ENCODE assay signal across 12 mouse cellular contexts in the genomic region with DNA sequence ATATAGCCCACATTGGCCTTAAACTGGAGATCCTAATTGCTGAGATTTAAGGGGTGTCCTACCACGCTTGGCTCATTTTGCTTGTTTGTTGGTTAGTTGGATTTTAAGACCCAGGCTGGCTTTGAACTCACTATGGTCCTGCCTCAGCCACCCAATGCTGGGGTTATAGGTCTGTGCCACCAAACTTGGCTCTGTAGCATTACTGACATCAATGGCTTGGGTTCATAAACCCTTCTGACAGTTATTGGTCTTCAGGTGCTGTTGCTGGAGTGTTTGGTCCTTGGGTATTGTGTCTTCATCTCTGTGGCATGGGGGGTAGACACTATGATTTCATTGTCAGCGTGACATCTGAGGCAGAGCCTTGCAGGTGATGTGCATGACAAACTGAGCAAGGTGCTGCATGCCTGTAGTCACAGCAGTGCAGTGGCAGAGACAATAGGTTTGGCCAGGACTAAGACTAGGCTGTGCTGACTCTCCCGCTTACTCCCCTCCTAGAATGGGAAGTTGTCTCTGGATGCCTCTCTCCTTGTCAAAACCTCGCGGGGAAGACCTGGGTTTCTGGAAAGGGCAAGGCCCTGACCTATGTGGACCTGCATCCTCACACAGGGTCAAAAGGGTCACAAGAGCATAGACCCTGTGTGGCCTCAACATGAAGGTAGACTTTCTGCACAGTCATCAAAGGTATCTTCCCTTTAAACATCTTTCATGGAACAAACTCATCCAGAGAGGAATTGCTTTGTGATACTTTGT. TPM values are rescaled to one million over a fixed set of nuclear protein-coding genes. Genes with fewer than 3 reads are reported as not detected.
DNase-seq lines count a peak whose midpoint lies in the region; ATAC-seq and TF ChIP-seq lines count a peak whose summit lies in the region.
"Had no signal": no experiment of that assay in that cellular context is flagged by ENCODE, and none has a peak within 500 bp of the region (broad histone marks: within the 10 kb centered on the region; RNA-seq: fewer than 3 reads in every experiment).

No protein-coding gene starts in this region.

- peaks cover 83% of the 10 kb centered on the region for H3K9me3 ChIP-seq in hindbrain, embryonic 11.5 days (ENCODE audit: control insufficient read depth, low read length)
- H3K9me3 ChIP-seq in hindbrain, embryonic 16.5 days (ENCODE audit: control insufficient read depth, low read length): peaks cover 80% of the 10 kb centered on the region
- peaks cover 51% of the 10 kb centered on the region for H3K9me3 ChIP-seq in intestine, embryonic 14.5 days (ENCODE audit: control insufficient read depth, low read length)
- peaks cover 85% of the 10 kb centered on the region for H3K9me3 ChIP-seq in midbrain, postnatal 0 days (ENCODE audit: low read length)

- ATAC-seq in hindbrain, embryonic 11.5 days (ENCODE audit: low FRiP score): peak; percentile 20; the same call in 1 of the 2 replicates
- ATAC-seq in hindbrain, embryonic 16.5 days: no peak
- ATAC-seq in intestine, embryonic 14.5 days (replicated peaks; ENCODE audit: low FRiP score, low TSS enrichment, low read depth): no peak
- peak; percentile 22 for ATAC-seq in midbrain, postnatal 0 days (ENCODE audit: low FRiP score)

- no peak overlapping the region for H3K4me2 ChIP-seq in hindbrain, embryonic 11.5 days (replicated peaks; ENCODE audit: low read depth, low read length)
- no peak overlapping the region for H3K4me2 ChIP-seq in hindbrain, embryonic 16.5 days (ENCODE audit: low read length)
- H3K4me2 ChIP-seq in intestine, embryonic 14.5 days (ENCODE audit: low read length): no peak overlapping the region
- H3K4me2 ChIP-seq in midbrain, postnatal 0 days (ENCODE audit: low read depth, low read length, poor library complexity, severe bottlenecking): no peak overlapping the region
- H3K4me2 ChIP-seq: liver, embryonic 15.5 days had no signal

- no peak for TF ChIP-seq CTCF in midbrain, postnatal 0 days (IDR thresholded peaks at IDR 0.05)

- no peaks in the 10 kb centered on the region for H3K4me1 ChIP-seq in hindbrain, embryonic 11.5 days (replicated peaks; ENCODE audit: control insufficient read depth, insufficient read depth, low read length)
- no peaks in the 10 kb centered on the region for H3K4me1 ChIP-seq in hindbrain, embryonic 16.5 days (ENCODE audit: control insufficient read depth, insufficient read depth, low read depth, low read length)
- H3K4me1 ChIP-seq in intestine, embryonic 14.5 days (replicated peaks; ENCODE audit: control insufficient read depth, insufficient read depth, low read length): no peaks in the 10 kb centered on the region
- no peaks in the 10 kb centered on the region for H3K4me1 ChIP-seq in midbrain, postnatal 0 days (ENCODE audit: insufficient read depth, low read length)
- H3K4me1 ChIP-seq: liver, embryonic 15.5 days had no signal

- DNase-seq in hindbrain, embryonic 11.5 days (ENCODE audit: low spot score): no peak
- DNase-seq in NIH3T3 (ENCODE audit: low read depth): peak; percentile 3
- peak; percentile 56 for DNase-seq in intestine, embryonic 14.5 days (ENCODE audit: low spot score)
- no peak for DNase-seq in midbrain, postnatal 0 days (ENCODE audit: low spot score)
- no peak for DNase-seq in left cerebral cortex, adult 18-20 months (ENCODE audit: low spot score in 2 of 2)
- no peak for DNase-seq in thymus, adult 18-20 months
- no peak for DNase-seq in left cerebral cortex, adult 8-10 months (ENCODE audit: low spot score in 2 of 2)
- DNase-seq: cerebellum, adult 2 months had no signal

- H3K4me3 ChIP-seq in hindbrain, embryonic 11.5 days (ENCODE audit: low read depth, low read length): no peak overlapping the region
- H3K4me3 ChIP-seq in hindbrain, embryonic 16.5 days (ENCODE audit: low read length): no peak overlapping the region
- no peak overlapping the region for H3K4me3 ChIP-seq in intestine, embryonic 14.5 days (ENCODE audit: low read depth, low read length)
- no peak overlapping the region for H3K4me3 ChIP-seq in midbrain, postnatal 0 days (ENCODE audit: low read depth, low read length)
- H3K4me3 ChIP-seq: liver, embryonic 15.5 days had no signal

- no peak overlapping the region for H3K9ac ChIP-seq in hindbrain, embryonic 11.5 days (ENCODE audit: low read depth, low read length)
- no peak overlapping the region for H3K9ac ChIP-seq in hindbrain, embryonic 16.5 days (ENCODE audit: low read depth, low read length)
- no peak overlapping the region for H3K9ac ChIP-seq in intestine, embryonic 14.5 days (ENCODE audit: low read length)
- no peak overlapping the region for H3K9ac ChIP-seq in midbrain, postnatal 0 days (replicated peaks; ENCODE audit: low read length, poor library complexity, severe bottlenecking)
- H3K9ac ChIP-seq: liver, embryonic 15.5 days had no signal

- no peak overlapping the region for H3K27ac ChIP-seq in hindbrain, embryonic 11.5 days (ENCODE audit: low read depth, low read length)
- H3K27ac ChIP-seq in hindbrain, embryonic 16.5 days (ENCODE audit: low read depth, low read length): no peak overlapping the region
- no peak overlapping the region for H3K27ac ChIP-seq in intestine, embryonic 14.5 days (ENCODE audit: low read depth)
- no peak overlapping the region for H3K27ac ChIP-seq in midbrain, postnatal 0 days (ENCODE audit: low read depth, low read length)
- H3K27ac ChIP-seq: liver, embryonic 15.5 days had no signal

- no peaks in the 10 kb centered on the region for H3K36me3 ChIP-seq in hindbrain, embryonic 11.5 days (ENCODE audit: control insufficient read depth, insufficient read depth, low read length)
- no peaks in the 10 kb centered on the region for H3K36me3 ChIP-seq in hindbrain, embryonic 16.5 days (ENCODE audit: control insufficient read depth, insufficient read depth, low read length)
- no peaks in the 10 kb centered on the region for H3K36me3 ChIP-seq in intestine, embryonic 14.5 days (ENCODE audit: control insufficient read depth, insufficient read depth, low read length)
- no peaks in the 10 kb centered on the region for H3K36me3 ChIP-seq in midbrain, postnatal 0 days (ENCODE audit: insufficient read depth, low read length)
- H3K36me3 ChIP-seq: liver, embryonic 15.5 days had no signal

- 46% methylated on average over 5 of the region's 5 CpGs for WGBS in hindbrain, embryonic 11.5 days
- WGBS in hindbrain, embryonic 16.5 days: 45% methylated on average over 5 of the region's 5 CpGs
- 41% methylated on average over 5 of the region's 5 CpGs for WGBS in intestine, embryonic 14.5 days
- WGBS in midbrain, postnatal 0 days: 37% methylated on average over 5 of the region's 5 CpGs

- no peaks in the 10 kb centered on the region for H3K27me3 ChIP-seq in hindbrain, embryonic 11.5 days (ENCODE audit: control insufficient read depth, insufficient read depth, low read length)
- no peaks in the 10 kb centered on the region for H3K27me3 ChIP-seq in hindbrain, embryonic 16.5 days (replicated peaks; ENCODE audit: control insufficient read depth, insufficient read depth, low read length)
- no peaks in the 10 kb centered on the region for H3K27me3 ChIP-seq in intestine, embryonic 14.5 days (replicated peaks; ENCODE audit: control insufficient read depth, insufficient read depth, low read length)
- H3K27me3 ChIP-seq in midbrain, postnatal 0 days (ENCODE audit: insufficient read depth, low read length): no peaks in the 10 kb centered on the region
- H3K27me3 ChIP-seq: liver, embryonic 15.5 days had no signal

RNA-seq across cellular contexts. Expression of a gene that starts 23.0 kb away (rescaled TPM):
- not detected in 2 replicates for polyA plus RNA-seq in hindbrain, embryonic 11.5 days (2014; fragmentation: Nextera tagmentation; extraction: Ambion mirVana)
- 0.10 and 0.14 TPM in 2 replicates for polyA plus RNA-seq in hindbrain, embryonic 16.5 days (2015; fragmentation: Nextera tagmentation; extraction: Ambion mirVana)
- polyA plus RNA-seq in intestine, embryonic 14.5 days (2014; fragmentation: Nextera tagmentation; extraction: Ambion mirVana): not detected in 2 replicates
- 1.2 TPM in 2 replicates for total RNA-seq in midbrain, postnatal 0 days (2014; rRNA removed)
- 0.21 and 0.29 TPM in 2 replicates for polyA plus RNA-seq in midbrain, postnatal 0 days (2015; fragmentation: Nextera tagmentation; extraction: Ambion mirVana)
- under 1 TPM; 0.26 to 0.30 TPM for total RNA-seq in left cerebral cortex, adult 18-20 months (2021)
- total RNA-seq in left cerebral cortex, adult 8-10 months (2022): under 1 TPM; 0.08 to 0.28 (median 0.16) TPM
- polyA plus RNA-seq: heart, embryonic 16.5 days; liver, embryonic 15.5 days; small intestine, adult 2 months had no signal

RNA-seq across cellular contexts. Expression of a gene that starts 23.0 kb away (rescaled TPM):
- 126 and 136 TPM in 2 replicates for polyA plus RNA-seq in hindbrain, embryonic 11.5 days (2014; fragmentation: Nextera tagmentation; extraction: Ambion mirVana)
- polyA plus RNA-seq in hindbrain, embryonic 16.5 days (2015; fragmentation: Nextera tagmentation; extraction: Ambion mirVana): 66.4 and 80.3 TPM in 2 replicates
- polyA plus RNA-seq in intestine, embryonic 14.5 days (2014; fragmentation: Nextera tagmentation; extraction: Ambion mirVana): 182 and 203 TPM in 2 replicates
- 88.0 and 96.8 TPM in 2 replicates for total RNA-seq in midbrain, postnatal 0 days (2014; rRNA removed)
- polyA plus RNA-seq in midbrain, postnatal 0 days (2015; fragmentation: Nextera tagmentation; extraction: Ambion mirVana): 42.3 and 45.9 TPM in 2 replicates
- total RNA-seq in left cerebral cortex, adult 18-20 months (2021): 10 to 100 TPM; 46.6 to 48.6 TPM
- 10 to 100 TPM; 43.2 to 45.6 (median 45.5) TPM for total RNA-seq in left cerebral cortex, adult 8-10 months (2022)

Comparison
In these comparisons a context has a peak if more than half of its experiments do, and no peak if none do; other contexts are left out.
1. ATAC-seq: peak in hindbrain, embryonic 11.5 days (single experiment) and midbrain, postnatal 0 days (single experiment); none in hindbrain, embryonic 16.5 days (single experiment) and intestine, embryonic 14.5 days (single experiment).
2. DNase-seq: peak in NIH3T3 (single experiment) and intestine, embryonic 14.5 days (single experiment); none in hindbrain, embryonic 11.5 days (single experiment), midbrain, postnatal 0 days (single experiment), left cerebral cortex, adult 18-20 months (0 of 2), thymus, adult 18-20 months (0 of 2) and left cerebral cortex, adult 8-10 months (0 of 2).